Mouse (Mus musculus): ENCODE results near the gene Nipsnap3a. TPM values are rescaled to one million over a fixed set of nuclear protein-coding genes. Genes with fewer than 3 reads are reported as not detected.

Gene Nipsnap3a
- total and polyA plus RNA-seq, 2 experiments from 2014 or later: not detected

- Histone ChIP-seq H3K4me3 (ENCODE audit: low read depth, low read length) (no peak overlapping the region), H3K27me3 (ENCODE audit: insufficient read depth, low read length) (no peaks in the 10 kb centered on the region), H3K9me3 (ENCODE audit: low read length) (no peaks in the 10 kb centered on the region), H3K4me1 (ENCODE audit: insufficient read depth) (no peaks in the 10 kb centered on the region), H3K9ac (no peak overlapping the region), H3K27ac (ENCODE audit: low read depth, low read length) (no peak overlapping the region), H3K36me3 (ENCODE audit: insufficient read depth) (peaks cover 5% of the 10 kb centered on the region; the same call in 1 of the 2 replicates), H3K4me2 (ENCODE audit: low read depth) (no peak overlapping the region)
- ATAC-seq (no peak), DNase-seq (no peak)
- WGBS: 72% methylated on average over 9 of the region's 9 CpGs
- no peak for TF ChIP-seq CTCF (IDR thresholded peaks at IDR 0.05; ENCODE audit: low read depth)
Measured at GRCm38 (mm10) chr4:53046238-53047022, 57.4 kb downstream of the Nipsnap3a start.

Other genes with a start within 250 kb of the Nipsnap3a start
- gene Olfr275, start 174.7 kb upstream of the Nipsnap3a start, total RNA-seq (2014; rRNA removed): not detected in 2 replicates
- not detected in 2 replicates for gene Olfr275, start 174.7 kb upstream of the Nipsnap3a start, polyA plus RNA-seq (2015; fragmentation: Nextera tagmentation; extraction: Ambion mirVana)
- gene Olfr273, start 130.0 kb upstream of the Nipsnap3a start, total RNA-seq (2014; rRNA removed): not detected in 2 replicates
- gene Olfr273, start 130.0 kb upstream of the Nipsnap3a start, polyA plus RNA-seq (2015; fragmentation: Nextera tagmentation; extraction: Ambion mirVana): not detected in 2 replicates
- gene Olfr272, start 70.1 kb upstream of the Nipsnap3a start, total RNA-seq (2014; rRNA removed): not detected in 2 replicates
- not detected in 2 replicates for gene Olfr272, start 70.1 kb upstream of the Nipsnap3a start, polyA plus RNA-seq (2015; fragmentation: Nextera tagmentation; extraction: Ambion mirVana)
- not detected in 2 replicates for gene Olfr270, start 24.7 kb upstream of the Nipsnap3a start, total RNA-seq (2014; rRNA removed)
- not detected in 2 replicates for gene Olfr270, start 24.7 kb upstream of the Nipsnap3a start, polyA plus RNA-seq (2015; fragmentation: Nextera tagmentation; extraction: Ambion mirVana)
- 126 and 141 TPM in 2 replicates for gene Nipsnap3b, start 22.6 kb downstream of the Nipsnap3a start, total RNA-seq (2014; rRNA removed)
- 170 and 182 TPM in 2 replicates for gene Nipsnap3b, start 22.6 kb downstream of the Nipsnap3a start, polyA plus RNA-seq (2015; fragmentation: Nextera tagmentation; extraction: Ambion mirVana)
- gene Abca1, start 170.6 kb downstream of the Nipsnap3a start, total RNA-seq (2014; rRNA removed): 26.4 and 39.2 TPM in 2 replicates
- 3.7 and 6.3 TPM in 2 replicates for gene Abca1, start 170.6 kb downstream of the Nipsnap3a start, polyA plus RNA-seq (2015; fragmentation: Nextera tagmentation; extraction: Ambion mirVana)